Mouse (Mus musculus) testis, adult 2 months (tissue): ENCODE data around the gene Nfib.

Source experiments
- CTCF ChIP-seq: fragments of 200-500 bp; IDR thresholded peaks from 2 replicates; pipeline ENCODE4 v1.5.1; 2012; ENCODE audit warnings: low read depth, mild to moderate bottlenecking, inconsistent platforms, low read length, moderate library complexity; ENCODE audit not compliant: control insufficient read depth, insufficient read depth, insufficient replicate concordance
- POLR2A ChIP-seq: fragments of 200-500 bp; IDR thresholded peaks from 2 replicates; pipeline ENCODE4 v1.6.1; 2012; ENCODE audit warnings: low read depth, mild to moderate bottlenecking, inconsistent platforms, low read length, moderate library complexity; ENCODE audit not compliant: control insufficient read depth

GRCm38 (mm10) chr4:82321008-82321407 lies 384.5 kb downstream of the Nfib start:
- no peak for TF ChIP-seq CTCF
- no peak for TF ChIP-seq POLR2A
